Mouse (Mus musculus) brain, embryonic 14.5 days (tissue): Measurements from ENCODE around the gene Casq2.

ENCODE experiments used
- CTCF ChIP-seq: fragments of 200-500 bp; IDR thresholded peaks from 2 replicates; pipeline ENCODE4 v1.5.1; 2012; ENCODE audit warnings: inconsistent platforms, mild to moderate bottlenecking, moderate library complexity, borderline replicate concordance; ENCODE audit not compliant: insufficient read depth, insufficient read length; ENCODE audit errors: extremely low read depth
- POLR2A ChIP-seq: fragments of 200-500 bp; IDR thresholded peaks from 2 replicates; pipeline ENCODE4 v1.6.1; 2012; ENCODE audit warnings: mild to moderate bottlenecking, inconsistent platforms, borderline replicate concordance; ENCODE audit not compliant: poor library complexity, insufficient read depth, insufficient read length, severe bottlenecking; ENCODE audit errors: extremely low read depth

DNA sequence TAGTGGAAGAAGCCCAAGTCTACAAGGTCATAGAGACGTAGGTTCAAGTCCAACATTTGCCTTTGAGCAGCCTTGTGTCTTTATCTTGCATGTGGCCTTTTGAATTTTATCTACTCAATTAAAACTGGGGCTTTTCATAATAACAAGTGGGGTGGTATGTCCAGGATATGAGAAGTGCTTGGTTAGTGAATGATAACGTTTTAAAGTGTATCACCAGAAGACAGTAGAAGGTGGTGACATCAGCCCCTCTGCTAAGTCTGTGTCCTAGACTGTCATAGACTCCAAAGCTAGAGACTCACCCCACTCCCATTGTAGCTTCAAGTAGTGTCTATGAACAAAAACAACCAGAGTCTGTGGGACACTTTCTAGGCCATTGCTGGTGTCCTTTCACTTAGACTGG lies 42.0 kb downstream of the Casq2 start:
- TF ChIP-seq CTCF = no peak
- no peak for TF ChIP-seq POLR2A
